ENCODE assay signal across 8 mouse cellular contexts in genomic region chr11:33843294-33843864, GRCm38 (mm10).
DNase-seq lines count a peak whose midpoint lies in the region; ATAC-seq and TF ChIP-seq lines count a peak whose summit lies in the region.

No protein-coding gene starts in this region.

- under 1% methylated on average over 52 of the region's 52 CpGs for WGBS in embryonic facial prominence, embryonic 11.5 days
- WGBS in intestine, postnatal 0 days = 2% methylated on average over 48 of the region's 52 CpGs

- no peaks in the 10 kb centered on the region for H3K4me1 ChIP-seq in embryonic facial prominence, embryonic 11.5 days (ENCODE audit: control insufficient read depth, insufficient read depth, low read length)
- H3K4me1 ChIP-seq in intestine, postnatal 0 days (replicated peaks; ENCODE audit: control insufficient read depth, insufficient read depth, low read length) = no peaks in the 10 kb centered on the region

- no peaks in the 10 kb centered on the region for H3K36me3 ChIP-seq in embryonic facial prominence, embryonic 11.5 days (replicated peaks; ENCODE audit: control insufficient read depth, insufficient read depth, low read depth, low read length)
- H3K36me3 ChIP-seq in intestine, postnatal 0 days (ENCODE audit: control insufficient read depth, insufficient read depth) = no peaks in the 10 kb centered on the region

- H3K27ac ChIP-seq in embryonic facial prominence, embryonic 11.5 days (replicated peaks; ENCODE audit: low read depth, low read length) = no peak overlapping the region
- no peak overlapping the region for H3K27ac ChIP-seq in intestine, postnatal 0 days (ENCODE audit: low read depth, low read length)

- H3K27me3 ChIP-seq in embryonic facial prominence, embryonic 11.5 days (ENCODE audit: control insufficient read depth, insufficient read depth, low read length) = peaks cover 16% of the 10 kb centered on the region
- H3K27me3 ChIP-seq in intestine, postnatal 0 days (replicated peaks; ENCODE audit: control insufficient read depth, insufficient read depth, low read length) = peaks cover 11% of the 10 kb centered on the region

- H3K4me3 ChIP-seq in embryonic facial prominence, embryonic 11.5 days (ENCODE audit: low read depth, low read length) = peak overlapping the region; percentile 44
- H3K4me3 ChIP-seq in intestine, postnatal 0 days (ENCODE audit: low read depth, low read length) = peak overlapping the region; percentile 22

- no peak for TF ChIP-seq CTCF in intestine, postnatal 0 days (IDR thresholded peaks at IDR 0.05; ENCODE audit: low read depth)

- peak; percentile 34 to 56 for DNase-seq in layer of hippocampus, postnatal 10 days (ENCODE audit: low spot score in 2 of 2)
- DNase-seq in layer of hippocampus, adult 18-20 months (ENCODE audit: low spot score in 2 of 2) = no peak
- DNase-seq in embryonic facial prominence, embryonic 11.5 days (ENCODE audit: low spot score) = peak; percentile 57
- peak; percentile 70 for DNase-seq in retina, postnatal 1 day
- DNase-seq in urinary bladder, adult 2 months (ENCODE audit: low spot score) = no peak
- DNase-seq in gastrocnemius, adult 18-20 months (ENCODE audit: low spot score) = no peak

- peak overlapping the region; percentile 57 for H3K9ac ChIP-seq in embryonic facial prominence, embryonic 11.5 days (replicated peaks; ENCODE audit: low read length)
- no peak overlapping the region for H3K9ac ChIP-seq in intestine, postnatal 0 days (ENCODE audit: low read depth, low read length)

- H3K9me3 ChIP-seq in embryonic facial prominence, embryonic 11.5 days (replicated peaks; ENCODE audit: control insufficient read depth, low read length) = no peaks in the 10 kb centered on the region
- H3K9me3 ChIP-seq in intestine, postnatal 0 days (ENCODE audit: control insufficient read depth) = no peaks in the 10 kb centered on the region

- peak; percentile 83 for ATAC-seq in embryonic facial prominence, embryonic 11.5 days (replicated peaks; ENCODE audit: insufficient number of reproducible peaks, low FRiP score, low TSS enrichment, low read depth)
- ATAC-seq in intestine, postnatal 0 days = no peak
- no peak for ATAC-seq in CD4-positive, CD25-positive, alpha-beta regulatory T cell, adult 4 months

- peak overlapping the region; percentile 92 for H3K4me2 ChIP-seq in embryonic facial prominence, embryonic 11.5 days (ENCODE audit: low read depth, low read length)
- H3K4me2 ChIP-seq in intestine, postnatal 0 days (replicated peaks; ENCODE audit: low read depth) = peak overlapping the region; percentile 61

Comparison
In these comparisons a context has a peak if more than half of its experiments do, and no peak if none do; other contexts are left out.
1. DNase-seq: peak in layer of hippocampus, postnatal 10 days (2 of 2), embryonic facial prominence, embryonic 11.5 days (single experiment) and retina, postnatal 1 day (single experiment); none in layer of hippocampus, adult 18-20 months (0 of 2), urinary bladder, adult 2 months (single experiment) and gastrocnemius, adult 18-20 months (single experiment).